Mouse (Mus musculus) G1E (cell line): ENCODE measurements at regions not wholly inside any gene's neighbourhood (a gene's known extent, or its start where the extent isn't known, plus 50 kb on each side); places are given as distances from the start of the nearest gene placed in this dataset.

ENCODE experiments used
- CTCF ChIP-seq: IDR thresholded peaks from 2 replicates; pipeline ENCODE4 v1.5.1; 2012; ENCODE audit warnings: low read depth, low read length, inconsistent platforms, mixed read lengths
- GATA1 ChIP-seq: IDR thresholded peaks from 2 replicates; pipeline ENCODE4 v1.6.1; 2012; ENCODE audit warnings: borderline replicate concordance, low read length, inconsistent platforms, mixed read lengths
- GATA2 ChIP-seq: IDR thresholded peaks from 2 replicates; pipeline ENCODE4 v1.6.1; 2012; ENCODE audit warnings: low read depth, low read length, inconsistent platforms, borderline replicate concordance
- POLR2AphosphoS5 ChIP-seq: IDR thresholded peaks from 2 replicates; pipeline ENCODE4 v1.6.1; 2012; ENCODE audit warnings: low read depth, low read length, inconsistent platforms; ENCODE audit not compliant: insufficient replicate concordance
- TAL1 ChIP-seq: conservative IDR thresholded peaks from 2 replicates; pipeline ENCODE4 v1.6.1; 2012; ENCODE audit warnings: low read depth, low read length, inconsistent platforms, mixed read lengths

- TF ChIP-seq CTCF, result no peak
- TF ChIP-seq POLR2AphosphoS5, result no peak
- no peak for TF ChIP-seq GATA1
- TF ChIP-seq TAL1, result no peak
- TF ChIP-seq GATA2, result no peak
Observed at GRCm38 (mm10) chr6:49558508-49558907, 163.1 kb downstream of the Stk31 start.
